Mouse (Mus musculus) cerebellum, postnatal 10 days (tissue): Measurements from ENCODE around the gene Lnx1.
A peak's percentile ranks its signal among the peaks of the same experiment; 100 is the strongest.

Experiments used
- DNase-seq, 2 experiments: peaks; one replicate each; pipeline ENCODE4 v3.0.0; 2021; ENCODE audit warnings: mixed read lengths in 2 of 2

Lnx1 gene

GRCm38 (mm10) chr5:74694390-74694801 is 8.3 kb downstream of the Lnx1 start:
- DNase-seq = no peak

GRCm38 (mm10) chr5:74693836-74694235 is 8.9 kb downstream of the Lnx1 start:
- DNase-seq = peak; percentile 65 to 73

GRCm38 (mm10) chr5:74692411-74693090 is 10.2 kb downstream of the Lnx1 start:
- no peak for DNase-seq

GRCm38 (mm10) chr5:74688822-74689221 is 13.9 kb downstream of the Lnx1 start:
- DNase-seq = no peak

GRCm38 (mm10) chr5:74684944-74685343 is 17.8 kb downstream of the Lnx1 start:
- no peak for DNase-seq

GRCm38 (mm10) chr5:74683832-74684231 is 18.9 kb downstream of the Lnx1 start:
- DNase-seq = no peak

GRCm38 (mm10) chr5:74682735-74683134 is 20.0 kb downstream of the Lnx1 start:
- no peak for DNase-seq

GRCm38 (mm10) chr5:74679631-74680030 is 23.1 kb downstream of the Lnx1 start:
- no peak for DNase-seq

- DNase-seq = no peak
Observed at GRCm38 (mm10) chr5:74678693-74679092, 24.0 kb downstream of the Lnx1 start.

- peak; percentile 89 to 91 for DNase-seq
Observed at GRCm38 (mm10) chr5:74677399-74678338, 25.0 kb downstream of the Lnx1 start.

GRCm38 (mm10) chr5:74672556-74672955 is 30.2 kb downstream of the Lnx1 start:
- DNase-seq = no peak

GRCm38 (mm10) chr5:74670877-74671276 is 31.8 kb downstream of the Lnx1 start:
- no peak for DNase-seq

GRCm38 (mm10) chr5:74669925-74670324 is 32.8 kb downstream of the Lnx1 start:
- DNase-seq = no peak

- DNase-seq = no peak
Observed at GRCm38 (mm10) chr5:74668956-74669355, 33.8 kb downstream of the Lnx1 start.

- no peak for DNase-seq
Observed at GRCm38 (mm10) chr5:74662618-74663017, 40.1 kb downstream of the Lnx1 start.

GRCm38 (mm10) chr5:74661734-74662560 is 40.8 kb downstream of the Lnx1 start:
- peak; percentile 70 to 73 for DNase-seq

- DNase-seq = peak; percentile 37 to 51
Observed at GRCm38 (mm10) chr5:74659856-74660255, 42.9 kb downstream of the Lnx1 start.

- peak; percentile 33 to 56 for DNase-seq
Observed at GRCm38 (mm10) chr5:74659281-74659680, 43.4 kb downstream of the Lnx1 start.

- DNase-seq = no peak
Observed at GRCm38 (mm10) chr5:74657930-74658329, 44.8 kb downstream of the Lnx1 start.

- DNase-seq = no peak
Observed at GRCm38 (mm10) chr5:74656410-74656809, 46.3 kb downstream of the Lnx1 start.

GRCm38 (mm10) chr5:74654527-74654926 is 48.2 kb downstream of the Lnx1 start:
- DNase-seq = no peak

GRCm38 (mm10) chr5:74653766-74654165 is 48.9 kb downstream of the Lnx1 start:
- no peak for DNase-seq

GRCm38 (mm10) chr5:74649122-74649521 is 53.6 kb downstream of the Lnx1 start:
- no peak for DNase-seq
